Mouse (Mus musculus) G1E-ER4 (cell line): Measurements from ENCODE around the gene Hist1h3d. TPM values are rescaled to one million over a fixed set of nuclear protein-coding genes. Genes with fewer than 3 reads are reported as not detected.
"Not testable (repeated sequence)": the region's sequence is repeated elsewhere in the genome, so short reads cannot be mapped to it uniquely, and the experiment has no call there.

ENCODE experiments used
- GATA1 ChIP-seq: IDR thresholded peaks from one replicate; pipeline ENCODE4 v1.8.0; 2012; ENCODE audit warnings: low read length, inconsistent platforms
- polyA plus RNA-seq: library from polyadenylated mRNA; stranded (reverse); fragments of >175 nt; gene quantifications from 2 replicates; pipeline ENCODE4 v1.2.3, GENCODE M21; 2012

Hist1h3d gene
- 3.8 and 4.0 TPM in 2 replicates for polyA plus RNA-seq

DNA sequence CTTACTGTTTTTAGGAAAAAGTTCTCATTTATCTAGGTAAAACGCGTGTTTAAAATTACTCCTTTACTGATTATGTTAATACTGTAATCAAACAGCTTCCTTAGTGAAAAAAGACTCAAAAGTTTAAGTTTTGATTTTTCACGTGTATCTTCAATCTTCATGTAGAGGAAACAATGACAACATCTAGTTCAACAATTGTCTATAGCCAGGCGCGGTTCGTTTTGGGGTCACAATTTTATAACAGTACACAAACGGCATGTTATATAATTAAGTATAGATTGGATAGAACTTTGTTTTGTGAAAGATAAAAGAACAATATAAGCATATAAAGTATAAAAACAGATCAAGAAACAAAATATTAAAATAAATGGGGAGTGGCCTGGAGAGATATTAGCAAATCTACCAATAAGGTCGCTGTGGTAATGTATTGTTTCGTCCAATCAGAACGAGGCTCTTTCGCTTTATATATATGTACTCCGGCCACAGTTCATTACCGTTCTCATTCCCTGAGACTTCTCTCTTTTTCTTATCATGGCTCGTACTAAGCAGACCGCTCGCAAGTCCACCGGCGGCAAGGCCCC is at the start of gene Hist1h3d:
Hist1h3d (plus strand) TSS at position 493 of the 581 bp plus-strand sequence.
- TF ChIP-seq GATA1: no peak

DNA sequence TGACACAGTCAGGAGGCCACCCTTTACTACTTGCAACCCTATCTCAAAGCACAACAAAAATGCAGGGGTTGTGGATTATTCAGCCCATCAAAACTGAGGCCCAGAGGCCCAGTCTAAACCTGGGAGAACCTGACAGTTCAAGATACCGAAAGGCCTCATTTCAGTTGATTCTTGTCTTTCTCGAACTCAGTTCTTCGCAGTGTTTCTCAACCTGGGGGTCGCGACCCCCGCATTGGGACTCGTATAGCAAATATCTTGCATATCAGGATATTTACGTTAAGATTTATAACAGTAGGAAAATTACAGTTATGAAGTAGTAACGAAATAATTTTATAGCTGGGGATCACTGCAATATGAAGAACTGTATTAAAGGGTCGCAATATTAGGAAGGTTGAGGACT is 49.7 kb upstream of the Hist1h3d start:
- no peak for TF ChIP-seq GATA1

GRCm38 (mm10) chr13:23526312-23526711 is 49.3 kb upstream of the Hist1h3d start:
- TF ChIP-seq GATA1: no peak

- no peak for TF ChIP-seq GATA1
These were observed 46.6 kb upstream of the Hist1h3d start for GRCm38 (mm10) chr13:23529005-23529404.

DNA sequence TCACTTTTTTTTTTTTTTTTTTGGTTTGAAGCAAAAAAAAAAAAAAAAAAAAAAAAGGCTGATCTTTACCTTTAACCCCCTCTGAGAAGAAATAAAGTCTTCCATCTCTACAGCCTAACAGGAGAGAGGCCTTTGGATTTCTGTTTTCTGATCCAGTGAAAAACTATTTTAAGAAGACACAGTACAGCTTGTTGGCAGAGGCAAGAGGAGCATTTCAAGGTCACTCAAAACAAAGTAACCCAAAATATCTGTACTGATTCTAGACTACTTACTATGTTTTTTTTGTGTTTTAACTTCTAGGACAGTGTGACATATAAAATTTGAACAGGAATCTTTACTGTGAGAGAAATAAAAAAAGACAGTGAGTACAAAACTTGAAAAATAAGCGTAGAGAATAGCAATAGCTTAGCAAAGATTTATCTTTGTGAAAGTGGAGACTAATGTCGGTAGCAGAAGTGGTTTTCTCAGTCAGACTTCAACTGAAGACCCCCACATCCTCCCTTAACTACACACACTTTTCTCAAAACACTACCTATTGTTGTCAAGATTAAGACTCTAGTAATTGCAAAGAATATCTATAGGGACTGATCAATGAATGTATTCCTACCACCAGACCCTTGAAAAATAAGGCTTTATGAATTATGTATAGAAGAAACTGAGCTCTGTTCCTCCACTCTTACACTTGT is 45.9 kb upstream of the Hist1h3d start:
- no peak for TF ChIP-seq GATA1

GRCm38 (mm10) chr13:23530181-23530900 is 45.2 kb upstream of the Hist1h3d start:
- no peak for TF ChIP-seq GATA1

- TF ChIP-seq GATA1: no peak
These were observed 44.4 kb upstream of the Hist1h3d start, which contains the start of gene Hist1h4h for GRCm38 (mm10) chr13:23530901-23531875. Gene Hist1h4h (plus strand): TSS chr13:23531050.

DNA sequence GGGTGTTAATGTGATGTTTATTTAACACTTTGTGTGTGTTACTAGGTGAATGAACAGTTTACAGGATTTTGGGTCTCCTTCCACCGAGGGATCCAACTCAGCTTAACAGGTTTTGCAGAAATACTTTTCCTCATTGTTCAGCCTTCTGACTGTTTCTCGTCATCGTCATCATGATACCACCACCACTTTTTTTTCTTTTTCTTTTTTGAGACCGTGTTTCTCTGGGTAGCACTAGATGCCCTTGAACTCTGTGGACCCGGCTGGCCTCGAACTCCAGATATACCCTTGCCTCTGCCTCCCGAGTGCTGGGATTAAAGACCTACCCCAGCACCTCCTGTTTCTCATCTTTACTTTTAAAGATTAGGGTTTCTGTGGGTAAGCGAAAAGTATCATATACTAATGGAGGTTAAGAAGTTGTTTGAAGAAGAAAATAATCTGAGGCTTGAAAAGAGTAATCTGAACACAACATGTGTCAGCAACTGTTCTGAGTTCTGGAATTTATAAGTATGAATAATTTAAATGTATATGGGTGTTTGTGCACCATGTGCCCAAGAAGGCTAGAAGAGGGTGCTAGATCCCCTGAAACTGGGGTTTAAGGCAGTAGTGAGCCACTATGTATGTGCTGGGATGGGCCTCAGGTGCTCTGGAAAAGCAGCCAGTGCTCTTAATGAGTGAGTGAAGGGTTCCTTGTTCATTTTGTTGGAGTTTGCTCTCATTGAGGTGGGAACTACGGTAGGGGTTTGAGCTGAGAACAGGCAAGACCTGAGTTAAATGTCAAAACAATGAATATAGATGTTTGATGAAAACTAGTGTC is 43.1 kb upstream of the Hist1h3d start:
- TF ChIP-seq GATA1: no peak

- TF ChIP-seq GATA1: not testable (repeated sequence)
These were observed 41.8 kb upstream of the Hist1h3d start, which contains the start of gene Hist1h2af for GRCm38 (mm10) chr13:23533560-23534367. Gene Hist1h2af (plus strand): TSS chr13:23533906.

GRCm38 (mm10) chr13:23534368-23535131 is 41.0 kb upstream of the Hist1h3d start:
- TF ChIP-seq GATA1: no peak

GRCm38 (mm10) chr13:23535137-23536075 is 40.2 kb upstream of the Hist1h3d start, which contains the start of gene Hist1h3g:
Gene Hist1h3g (plus strand): TSS chr13:23535422.
- not testable (repeated sequence) for TF ChIP-seq GATA1
